Mouse (Mus musculus) embryonic facial prominence, embryonic 11.5 days (tissue): ENCODE results near the gene Psmc3. TPM values are rescaled to one million over a fixed set of nuclear protein-coding genes. Genes with fewer than 3 reads are reported as not detected.
A peak's percentile ranks its signal among the peaks of the same experiment; 100 is the strongest.

Experiments used
- ATAC-seq: fragments of 200-750 bp; cut with Nextera tagmentation; replicated peaks from 2 replicates; pipeline ENCODE4 v1.8.0; 2017; ENCODE audit warnings: low read depth; ENCODE audit not compliant: insufficient number of reproducible peaks, low FRiP score, low TSS enrichment
- DNase-seq: peaks from one replicate; pipeline ENCODE4 v3.0.0-alpha.2; 2015; ENCODE audit warnings: low spot score
- H3K27ac ChIP-seq: fragments of 300-500 bp; sonication (generic); replicated peaks from 2 replicates; pipeline ENCODE4 v1.5.1; 2014; ENCODE audit warnings: mild to moderate bottlenecking, low read depth, low read length, control low read depth
- H3K27me3 ChIP-seq: fragments of 300-500 bp; sonication (generic); 2 replicates; pipeline ENCODE4 v1.6.1; 2014; ENCODE audit warnings: mild to moderate bottlenecking, low read length, moderate library complexity, mixed read lengths; ENCODE audit not compliant: control insufficient read depth, insufficient read depth
- H3K36me3 ChIP-seq: fragments of 300-500 bp; sonication (generic); replicated peaks from 2 replicates; pipeline ENCODE4 v1.6.1; 2014; ENCODE audit warnings: low read depth, mild to moderate bottlenecking, low read length, moderate library complexity, mixed read lengths; ENCODE audit not compliant: control insufficient read depth, insufficient read depth
- H3K4me1 ChIP-seq: fragments of 300-500 bp; sonication (generic); 2 replicates; pipeline ENCODE4 v1.6.1; 2014; ENCODE audit warnings: low read length, mixed read lengths; ENCODE audit not compliant: control insufficient read depth, insufficient read depth
- H3K4me2 ChIP-seq: fragments of 300-500 bp; sonication (generic); 2 replicates; pipeline ENCODE4 v1.6.1; 2014; ENCODE audit warnings: low read depth, mild to moderate bottlenecking, control low read depth, low read length, moderate library complexity
- H3K4me3 ChIP-seq: fragments of 300-500 bp; sonication (generic); 2 replicates; pipeline ENCODE4 v1.5.1; 2014; ENCODE audit warnings: low read depth, low read length, control low read depth
- H3K9ac ChIP-seq: fragments of 300-500 bp; sonication (generic); replicated peaks from 2 replicates; pipeline ENCODE4 v1.6.1; 2014; ENCODE audit warnings: mild to moderate bottlenecking, control low read depth, low read length
- H3K9me3 ChIP-seq: fragments of 300-500 bp; sonication (generic); replicated peaks from 2 replicates; pipeline ENCODE4 v1.6.1; 2016; ENCODE audit warnings: mild to moderate bottlenecking, low read length, inconsistent platforms, mixed read lengths; ENCODE audit not compliant: control insufficient read depth
- WGBS: fragments of 180-500 bp; shearing (Covaris S2); extraction: QIAGEN DNeasy Blood & Tissue Kit; methylation state at CpG from one replicate; pipeline ENCODE4 v1.1.7; 2014; 5-methylcytosine and 5-hydroxymethylcytosine counted together
- polyA plus RNA-seq: library from polyadenylated mRNA; unstranded; fragments of >200 nt; fragmentation: Nextera tagmentation; extraction: Ambion mirVana; gene quantifications from 2 replicates; pipeline ENCODE4 v1.2.1, GENCODE M21; 2014

Gene Psmc3
- polyA plus RNA-seq, 1 experiment from 2014 or later = 406 TPM

DNA sequence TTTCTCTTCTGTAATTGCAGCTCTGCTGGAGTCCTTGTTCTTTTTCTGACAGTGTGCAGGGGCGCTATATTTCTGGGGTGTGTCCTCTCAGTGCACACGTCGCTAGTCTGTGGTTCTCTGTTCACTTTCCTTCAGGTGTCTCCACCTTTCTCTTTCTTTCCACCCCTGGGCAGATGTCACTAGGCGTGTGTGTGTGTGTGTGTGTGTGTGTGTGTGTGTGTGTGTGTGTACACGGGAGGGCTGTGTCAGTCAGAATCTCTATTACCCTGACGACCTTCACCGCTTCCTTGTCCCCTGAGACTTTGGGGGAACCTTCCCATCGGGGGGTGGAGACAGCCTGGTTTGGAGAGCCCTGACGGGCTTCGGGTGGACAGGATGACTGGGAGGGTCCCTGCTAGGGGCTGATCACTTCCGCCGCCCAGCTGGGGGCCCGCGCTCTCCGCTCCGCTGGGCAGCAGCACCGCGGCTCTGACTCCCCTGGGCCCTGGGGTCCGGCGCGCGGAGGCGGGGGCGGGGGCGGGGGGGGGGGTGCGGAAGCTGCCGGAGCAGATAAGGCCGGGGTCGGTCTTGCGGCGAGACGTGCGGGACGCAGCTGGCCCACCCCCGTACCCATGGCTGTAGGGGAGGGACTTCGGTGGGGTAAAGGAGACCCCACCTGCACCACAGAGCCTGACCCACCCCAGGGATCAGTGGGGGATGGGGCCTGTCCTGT is 24.7 kb downstream of the Psmc3 start:
- Histone ChIP-seq H3K9me3 (no peaks in the 10 kb centered on the region), H3K27ac (no peak overlapping the region), H3K36me3 (no peaks in the 10 kb centered on the region), H3K4me1 (no peaks in the 10 kb centered on the region), H3K4me2 (peak overlapping the region; percentile 64), H3K27me3 (no peaks in the 10 kb centered on the region), H3K4me3 (peak overlapping the region; percentile 38), H3K9ac (peak overlapping the region; percentile 41)
- ATAC-seq = peak; percentile 68
- under 1% methylated on average over 33 of the region's 36 CpGs for WGBS
- DNase-seq = peak; percentile 42

DNA sequence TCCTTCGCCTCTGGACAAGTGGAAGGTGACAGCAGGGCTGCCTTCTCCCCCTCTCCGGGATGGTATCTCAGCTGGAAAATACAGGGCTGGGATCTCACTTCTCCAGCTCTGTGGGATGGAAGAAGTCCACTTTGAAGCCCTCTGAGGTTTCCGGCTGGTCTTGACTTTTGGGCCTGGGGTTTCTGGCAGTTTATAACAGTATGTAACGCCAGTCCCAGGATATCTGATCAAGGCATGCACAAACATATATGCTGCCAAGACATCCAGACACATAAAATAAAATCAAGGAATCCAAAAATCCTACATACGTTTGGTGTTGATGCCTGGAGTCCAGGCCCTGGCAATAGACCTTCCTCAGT is 25.2 kb downstream of the Psmc3 start:
- ATAC-seq (no peak), DNase-seq (peak; percentile 4)
- no peaks in the 10 kb centered on the region for H3K27me3 ChIP-seq
- no peaks in the 10 kb centered on the region for H3K4me1 ChIP-seq
- peak overlapping the region; percentile 38 for H3K4me3 ChIP-seq
- H3K9ac ChIP-seq = peak overlapping the region; percentile 41
- H3K9me3 ChIP-seq = no peaks in the 10 kb centered on the region
- H3K4me2 ChIP-seq = peak overlapping the region; percentile 64
- H3K36me3 ChIP-seq = no peaks in the 10 kb centered on the region
- H3K27ac ChIP-seq = no peak overlapping the region
- 31% methylated on average over 4 of the region's 5 CpGs for WGBS

DNA sequence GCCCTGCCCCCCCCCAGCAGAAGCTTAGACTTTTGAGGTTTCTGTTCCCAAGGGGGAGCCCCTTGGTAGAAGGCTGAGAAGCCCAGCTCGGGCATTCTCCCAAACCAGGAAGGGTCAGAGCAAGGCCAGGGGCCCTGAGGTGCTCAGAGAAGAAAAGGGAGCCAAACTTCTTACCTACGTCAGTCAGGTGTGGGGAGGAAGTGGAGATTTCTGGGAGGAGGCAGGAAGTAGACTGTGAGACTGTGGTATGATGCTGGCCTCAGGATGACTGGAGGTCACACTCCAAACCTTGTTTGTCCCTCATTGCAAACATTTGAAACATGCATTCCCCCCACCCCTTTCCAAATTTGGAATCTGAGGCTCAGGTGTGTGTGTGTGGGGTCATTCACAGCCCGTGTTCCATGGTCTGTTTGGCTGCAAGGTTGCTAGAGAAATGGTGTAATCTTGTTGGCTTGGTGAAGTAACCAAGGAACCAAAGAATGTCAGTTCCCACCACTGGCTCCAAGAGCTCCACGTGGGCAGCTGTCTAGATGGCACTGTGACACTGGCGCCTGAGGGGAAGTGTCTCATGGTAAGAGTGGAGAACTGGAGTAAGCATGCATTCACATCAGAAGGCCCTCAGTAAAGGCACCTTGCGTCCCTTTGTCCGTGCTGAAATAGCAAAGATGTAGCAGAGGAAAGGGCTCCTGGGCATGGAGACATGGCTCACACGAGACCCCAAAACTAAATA is 27.1 kb downstream of the Psmc3 start:
- H3K27me3 ChIP-seq = no peaks in the 10 kb centered on the region
- WGBS = 82% methylated on average over 8 of the region's 8 CpGs
- no peak overlapping the region for H3K9ac ChIP-seq
- H3K9me3 ChIP-seq = no peaks in the 10 kb centered on the region
- DNase-seq (no peak), ATAC-seq (no peak)
- no peak overlapping the region for H3K27ac ChIP-seq
- H3K36me3 ChIP-seq = no peaks in the 10 kb centered on the region
- H3K4me1 ChIP-seq = no peaks in the 10 kb centered on the region
- no peak overlapping the region for H3K4me2 ChIP-seq
- no peak overlapping the region for H3K4me3 ChIP-seq

DNA sequence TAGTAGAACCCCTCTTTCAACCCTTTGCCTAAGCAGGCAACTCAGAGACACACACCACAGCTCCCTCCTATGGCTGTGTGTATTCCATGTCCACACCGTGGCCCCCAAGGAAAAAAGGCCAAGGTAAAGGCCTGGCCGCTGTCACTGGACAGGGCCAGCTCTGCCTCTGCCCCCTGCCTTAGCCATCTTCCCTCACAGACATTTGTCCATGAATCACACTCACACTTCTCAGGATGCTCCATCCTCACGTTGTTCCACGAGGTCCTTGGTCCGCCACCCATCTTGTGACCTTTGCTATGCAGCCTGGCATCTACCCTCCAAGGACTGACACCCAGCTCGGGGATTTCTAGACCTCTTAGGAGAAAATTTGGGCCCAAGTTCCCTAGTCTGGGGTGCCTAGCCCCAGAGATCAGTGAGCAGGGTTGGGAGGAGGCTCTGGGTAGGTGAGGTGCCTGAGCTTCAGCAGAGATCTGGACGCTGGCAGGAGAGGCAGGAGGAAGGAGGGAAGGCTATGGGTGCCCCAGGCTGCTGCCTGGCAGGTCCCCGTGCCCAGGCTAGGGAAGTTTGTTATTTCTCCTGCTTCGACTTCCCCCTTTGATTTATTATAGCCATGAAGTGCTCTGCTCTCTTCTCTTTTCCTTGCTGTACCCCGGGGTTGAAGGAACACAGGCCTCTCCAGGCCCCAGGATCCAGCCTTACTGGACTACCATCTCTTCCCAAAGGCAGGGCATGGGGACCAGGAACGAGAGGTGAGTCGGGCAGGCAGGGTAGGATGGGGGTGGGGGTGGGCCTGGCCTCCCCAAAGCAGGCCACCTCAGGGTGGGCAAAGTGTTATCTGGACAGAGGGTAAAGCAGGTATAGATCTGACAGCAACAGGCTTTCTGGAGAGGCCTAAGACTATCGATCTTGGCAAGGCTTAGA is 28.2 kb downstream of the Psmc3 start, which contains the start of gene Spi1:
TSS of gene Spi1 (plus strand) at position 616 of the 921 bp plus-strand sequence.
- H3K9ac ChIP-seq = no peak within 1 kb of the TSS
- no peak within 1 kb of the TSS for H3K4me3 ChIP-seq
- ATAC-seq (no peak), DNase-seq (no peak)
- no peak within 1 kb of the TSS for H3K27ac ChIP-seq
- no peaks in the 10 kb centered on the region for H3K4me1 ChIP-seq
- H3K4me2 ChIP-seq = no peak within 1 kb of the TSS
- 85% methylated on average over 13 of the region's 13 CpGs for WGBS
- H3K36me3 ChIP-seq = no peaks in the 10 kb centered on the region
- H3K27me3 ChIP-seq = no peaks in the 10 kb centered on the region
- no peaks in the 10 kb centered on the region for H3K9me3 ChIP-seq

DNA sequence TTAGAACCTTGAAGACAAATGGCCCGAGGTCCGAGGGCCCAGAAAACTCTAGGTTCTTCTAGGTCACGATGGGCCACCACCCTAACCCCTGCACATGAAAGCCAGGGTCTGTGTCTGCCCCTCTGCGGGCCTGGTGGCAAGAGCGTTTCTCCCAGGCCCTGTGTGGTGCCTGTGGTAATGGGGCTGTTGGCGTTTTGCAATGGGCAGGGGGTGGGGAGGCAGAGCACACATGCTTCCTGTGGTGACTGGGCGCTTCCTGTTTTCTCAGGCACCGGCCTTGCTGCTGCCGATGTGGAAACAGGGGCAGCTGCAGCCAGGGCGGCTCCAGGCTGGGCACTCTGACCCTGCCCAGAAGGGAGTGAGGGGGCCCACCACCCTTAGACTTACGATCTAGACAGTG is 29.0 kb downstream of the Psmc3 start:
- DNase-seq (no peak), ATAC-seq (no peak)
- Histone ChIP-seq H3K36me3 (no peaks in the 10 kb centered on the region), H3K4me1 (no peaks in the 10 kb centered on the region), H3K4me2 (no peak overlapping the region), H3K27me3 (no peaks in the 10 kb centered on the region), H3K9ac (no peak overlapping the region), H3K9me3 (no peaks in the 10 kb centered on the region), H3K4me3 (no peak overlapping the region), H3K27ac (no peak overlapping the region)
- WGBS = 62% methylated on average over 11 of the region's 11 CpGs

DNA sequence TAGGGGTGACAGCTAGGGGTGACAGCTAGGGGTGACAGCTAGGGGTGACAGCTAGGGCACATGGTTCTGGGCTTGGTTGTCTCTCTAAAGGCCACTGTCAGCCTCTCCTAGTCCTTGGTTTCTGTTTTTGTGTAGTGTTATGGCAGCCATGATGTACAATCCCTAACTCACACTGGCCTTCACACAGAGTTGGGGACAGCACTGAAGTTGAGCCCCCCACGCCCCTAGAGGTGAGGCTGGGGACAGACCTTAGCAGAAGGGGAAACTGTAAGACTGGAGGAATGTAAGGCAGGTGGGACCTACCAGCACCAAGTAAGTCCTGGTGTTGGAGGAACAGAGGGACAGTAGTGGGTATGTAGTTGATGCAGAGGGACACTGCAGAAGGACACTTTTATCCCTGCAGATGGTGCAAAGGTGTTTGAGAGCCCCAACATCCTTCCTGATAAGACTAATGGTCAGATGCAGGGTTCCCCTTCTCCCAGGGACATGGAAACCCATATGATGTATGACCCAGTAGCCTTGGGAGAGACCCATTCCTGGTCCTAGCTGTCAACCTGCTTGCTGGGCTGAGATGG is 29.6 kb downstream of the Psmc3 start:
- H3K27ac ChIP-seq = no peak overlapping the region
- DNase-seq = no peak

DNA sequence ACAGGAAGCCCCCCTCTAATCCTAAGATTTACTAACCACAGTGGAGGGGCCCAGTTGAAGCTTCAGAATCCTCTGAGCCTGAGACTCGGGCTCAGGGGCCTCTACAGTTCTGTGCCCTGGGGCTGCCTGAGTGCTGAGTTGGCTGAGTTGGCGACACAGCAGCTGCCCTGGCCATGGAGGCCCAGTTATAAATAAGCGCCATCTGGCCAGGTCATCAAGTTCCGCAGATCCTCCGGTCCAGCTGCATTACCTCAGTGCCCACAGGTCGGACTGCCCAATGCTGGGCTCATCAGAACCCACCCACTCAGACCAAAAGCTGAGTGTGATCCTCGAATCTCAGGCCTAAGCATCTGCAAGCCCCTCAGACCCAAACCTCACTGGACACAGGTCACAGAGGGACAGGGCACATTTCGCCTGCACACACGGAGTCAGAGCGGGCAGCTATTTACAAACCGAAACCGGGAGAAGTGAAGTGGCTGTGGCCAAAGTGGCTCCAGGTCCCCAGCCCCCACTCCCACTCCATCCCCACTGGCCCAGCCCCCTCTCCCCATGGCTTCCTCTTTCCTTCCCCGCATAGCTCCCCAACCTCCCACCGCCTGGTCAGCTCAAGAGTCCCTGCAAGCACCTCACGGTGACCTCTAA is 30.5 kb downstream of the Psmc3 start:
- ATAC-seq = no peak
- Histone ChIP-seq H3K4me3 (no peak overlapping the region), H3K9me3 (no peaks in the 10 kb centered on the region), H3K27ac (no peak overlapping the region), H3K27me3 (no peaks in the 10 kb centered on the region), H3K4me1 (no peaks in the 10 kb centered on the region), H3K4me2 (no peak overlapping the region), H3K36me3 (no peaks in the 10 kb centered on the region), H3K9ac (no peak overlapping the region)
- 83% methylated on average over 15 of the region's 15 CpGs for WGBS
- no peak for DNase-seq

More for the DNA sequence above, 29.6 kb downstream of the Psmc3 start:
- Histone ChIP-seq H3K4me2 (no peak overlapping the region), H3K27me3 (no peaks in the 10 kb centered on the region), H3K4me3 (no peak overlapping the region), H3K4me1 (no peaks in the 10 kb centered on the region), H3K9me3 (no peaks in the 10 kb centered on the region), H3K9ac (no peak overlapping the region), H3K36me3 (no peaks in the 10 kb centered on the region)
- 48% methylated on average over 1 of the region's 1 CpGs for WGBS
- no peak for ATAC-seq
